Mouse (Mus musculus): ENCODE measurements around the gene Gm8857. TPM values are rescaled to one million over a fixed set of nuclear protein-coding genes. Genes with fewer than 3 reads are reported as not detected.
"Not testable (repeated sequence)": the region's sequence is repeated elsewhere in the genome, so short reads cannot be mapped to it uniquely, and the experiment has no call there.

Gm8857 gene
- total RNA-seq (2021), result not detected
- long read RNA-seq, experiment 1, result 0 reads
- long read RNA-seq, experiment 2, result 0 reads

DNA sequence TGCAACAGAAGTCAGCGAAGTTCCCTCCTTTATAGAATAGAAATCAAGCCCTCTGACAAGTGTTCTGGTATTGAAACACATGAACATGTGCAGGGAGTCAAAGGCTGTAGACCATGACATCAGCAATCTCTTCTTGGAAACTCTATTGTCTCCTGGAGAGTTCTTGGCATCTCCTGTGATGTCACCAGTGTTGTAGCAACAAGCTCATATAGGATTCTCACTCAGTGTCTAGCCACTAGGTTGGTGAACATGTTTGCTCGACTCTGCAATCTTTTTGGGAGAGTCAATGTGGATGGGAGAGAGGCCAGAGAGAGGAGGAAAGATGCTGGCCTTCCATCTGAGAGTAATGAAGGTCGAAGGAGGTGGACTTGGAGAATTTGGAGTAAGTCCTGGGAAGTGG is at the start of gene Gm8857, which contains the start of gene Gm8871:
TSS of gene Gm8857 (plus strand) at position 303 of the 400 bp plus-strand sequence.
TSS of gene Gm8871 (plus strand) at position 301 of the 400 bp plus-strand sequence.
- DNase-seq, result not testable (repeated sequence)

DNA sequence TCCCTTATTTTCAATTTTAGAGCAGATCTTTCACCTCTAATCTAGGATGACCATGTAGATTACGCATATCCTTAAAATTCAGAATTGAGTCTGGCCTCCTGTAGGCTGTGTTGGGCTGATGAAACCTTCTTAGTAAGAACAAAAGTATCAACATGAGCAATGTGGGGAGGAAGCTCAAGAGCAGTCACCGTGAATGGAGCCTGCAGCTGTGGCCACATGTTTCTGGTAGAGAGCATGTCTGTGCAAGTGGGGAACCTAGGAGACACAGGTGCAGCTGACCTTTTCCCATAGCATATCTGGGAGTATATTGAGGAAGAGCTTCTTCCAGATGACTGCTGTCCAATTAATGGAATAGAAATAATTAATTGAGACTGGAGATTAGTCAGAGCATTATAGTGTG is 5.9 kb downstream of the Gm8857 start:
- not testable (repeated sequence) for DNase-seq

DNA sequence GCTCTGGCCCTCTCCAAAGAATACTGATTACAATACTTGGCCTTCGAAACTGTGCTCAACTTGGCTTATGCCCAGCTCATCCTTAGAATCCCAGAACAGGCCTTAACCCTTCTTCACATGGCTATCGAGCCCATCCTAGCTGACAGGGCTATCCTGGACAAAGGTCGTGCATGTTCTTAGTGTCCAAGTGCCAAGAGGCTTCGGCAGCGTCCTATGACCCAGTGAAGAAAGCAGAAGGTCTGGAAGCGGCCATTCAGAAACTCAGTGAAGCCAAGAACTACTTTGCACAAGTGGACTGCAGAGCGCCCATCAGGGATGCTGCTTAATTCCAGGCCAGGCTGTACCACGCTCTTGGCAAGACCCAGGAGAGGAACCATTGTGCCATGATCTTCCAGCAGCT is 10.4 kb downstream of the Gm8857 start:
- not testable (repeated sequence) for DNase-seq

Other genes starting within 250 kb of the Gm8857 start
- not detected for gene Gm8871, start within 50 bp of the Gm8857 start, total RNA-seq (2021)
- not detected for gene Gm8879, start 179.8 kb downstream of the Gm8857 start, total RNA-seq (2021)
- gene Gm5861, start 235.3 kb downstream of the Gm8857 start, total RNA-seq (2021), result not detected

Data from adrenal gland, postnatal 10 days (tissue).